Mouse (Mus musculus) forebrain, postnatal 0 days (tissue): ENCODE results near the gene Ryr1. TPM values are rescaled to one million over a fixed set of nuclear protein-coding genes. Genes with fewer than 3 reads are reported as not detected.
A peak's percentile ranks its signal among the peaks of the same experiment; 100 is the strongest.
"Not testable (repeated sequence)": the region's sequence is repeated elsewhere in the genome, so short reads cannot be mapped to it uniquely, and the experiment has no call there.

Source experiments
- ATAC-seq: fragments of 200-750 bp; cut with Nextera tagmentation; 2 replicates; pipeline ENCODE4 v1.8.0; 2017; ENCODE audit warnings: mild to moderate bottlenecking, moderate library complexity
- DNase-seq: peaks from one replicate; pipeline ENCODE4 v3.0.0-alpha.2; 2015
- H3K27ac ChIP-seq: fragments of 300-500 bp; sonication (generic); 2 replicates; pipeline ENCODE4 v1.5.1; 2014; ENCODE audit warnings: low read depth, mild to moderate bottlenecking, antibody characterized with exemption, low read length, moderate library complexity, mixed read lengths
- H3K27me3 ChIP-seq: fragments of 300-500 bp; sonication (generic); 2 replicates; pipeline ENCODE4 v1.6.1; 2014; ENCODE audit warnings: mild to moderate bottlenecking, low read length, mixed read lengths; ENCODE audit not compliant: insufficient read depth
- H3K36me3 ChIP-seq: fragments of 300-500 bp; sonication (generic); 2 replicates; pipeline ENCODE4 v1.6.1; 2014; ENCODE audit warnings: mild to moderate bottlenecking, moderate library complexity; ENCODE audit not compliant: insufficient read depth
- H3K4me1 ChIP-seq: fragments of 300-500 bp; sonication (generic); 2 replicates; pipeline ENCODE4 v1.6.1; 2014; ENCODE audit warnings: antibody characterized with exemption; ENCODE audit not compliant: insufficient read depth
- H3K4me2 ChIP-seq: fragments of 300-500 bp; sonication (generic); 2 replicates; pipeline ENCODE4 v1.6.1; 2014; ENCODE audit warnings: low read depth, mild to moderate bottlenecking, moderate library complexity
- H3K4me3 ChIP-seq: fragments of 300-500 bp; sonication (generic); 2 replicates; pipeline ENCODE4 v1.5.1; 2014; ENCODE audit warnings: low read depth, low read length, mixed read lengths
- H3K9ac ChIP-seq: fragments of 300-500 bp; sonication (generic); 2 replicates; pipeline ENCODE4 v1.6.1; 2014; ENCODE audit warnings: mild to moderate bottlenecking
- H3K9me3 ChIP-seq: fragments of 300-500 bp; sonication (generic); 2 replicates; pipeline ENCODE4 v1.6.1; 2016; ENCODE audit warnings: low read length
- CTCF ChIP-seq: sonication (generic); IDR thresholded peaks from 2 replicates; pipeline ENCODE4 v1.5.1; 2016; ENCODE audit warnings: antibody characterized with exemption, control low read depth, low read depth
- WGBS: fragments of 180-500 bp; shearing (Covaris S2); extraction: QIAGEN DNeasy Blood & Tissue Kit; methylation state at CpG from one replicate; pipeline ENCODE4 v1.1.7; 2014; 5-methylcytosine and 5-hydroxymethylcytosine counted together
- polyA plus RNA-seq: library from polyadenylated mRNA; unstranded; fragments of >200 nt; fragmentation: Nextera tagmentation; extraction: Ambion mirVana; gene quantifications from 2 replicates; pipeline ENCODE4 v1.2.1, GENCODE M21; 2015
- total RNA-seq: library from RNA; depleted of rRNA; stranded (reverse); fragments of >200 nt; gene quantifications from 2 replicates; pipeline ENCODE4 v1.2.3, GENCODE M21; 2014

The Ryr1 gene
- total and polyA plus RNA-seq, 2 experiments from 2014 or later, result 4.6 to 8.8 TPM

GRCm38 (mm10) chr7:29079419-29079950 lies 45.5 kb downstream of the Ryr1 start:
- Histone ChIP-seq H3K9ac (no peak overlapping the region), H3K4me1 (no peaks in the 10 kb centered on the region), H3K27me3 (no peaks in the 10 kb centered on the region), H3K36me3 (no peaks in the 10 kb centered on the region), H3K27ac (no peak overlapping the region), H3K9me3 (no peaks in the 10 kb centered on the region), H3K4me3 (no peak overlapping the region), H3K4me2 (no peak overlapping the region)
- TF ChIP-seq CTCF, result no peak
- ATAC-seq (no peak), DNase-seq (no peak)
- 82% methylated on average over 12 of the region's 12 CpGs for WGBS

- no peaks in the 10 kb centered on the region; the same call in 1 of the 2 replicates for H3K4me1 ChIP-seq
- 71% methylated on average over 9 of the region's 9 CpGs for WGBS
- DNase-seq (peak; percentile 27), ATAC-seq (peak; percentile 58; the same call in 1 of the 2 replicates)
- no peaks in the 10 kb centered on the region for H3K9me3 ChIP-seq
- no peak overlapping the region for H3K27ac ChIP-seq
- H3K9ac ChIP-seq, result no peak overlapping the region
- no peaks in the 10 kb centered on the region for H3K36me3 ChIP-seq
- no peak overlapping the region for H3K4me3 ChIP-seq
- no peaks in the 10 kb centered on the region for H3K27me3 ChIP-seq
- TF ChIP-seq CTCF, result no peak
- H3K4me2 ChIP-seq, result no peak overlapping the region
Measured at GRCm38 (mm10) chr7:29076977-29077376, 48.0 kb downstream of the Ryr1 start.

GRCm38 (mm10) chr7:29075208-29075607 lies 49.8 kb downstream of the Ryr1 start:
- no peak overlapping the region for H3K4me3 ChIP-seq
- TF ChIP-seq CTCF, result no peak
- H3K4me2 ChIP-seq, result no peak overlapping the region
- whole genome bisulfite sequencing, result 74% methylated on average over 6 of the region's 6 CpGs
- DNase-seq, result no peak
- H3K9ac ChIP-seq, result no peak overlapping the region
- H3K27ac ChIP-seq, result no peak overlapping the region
- H3K36me3 ChIP-seq, result no peaks in the 10 kb centered on the region
- no peaks in the 10 kb centered on the region for H3K27me3 ChIP-seq
- no peak for ATAC-seq
- H3K9me3 ChIP-seq, result no peaks in the 10 kb centered on the region
- H3K4me1 ChIP-seq, result peaks cover 9% of the 10 kb centered on the region; the same call in 1 of the 2 replicates

GRCm38 (mm10) chr7:29072689-29073088 lies 52.3 kb downstream of the Ryr1 start:
- H3K9ac ChIP-seq, result no peak overlapping the region
- DNase-seq (peak; percentile 56), ATAC-seq (no peak)
- no peaks in the 10 kb centered on the region for H3K27me3 ChIP-seq
- H3K4me2 ChIP-seq, result peak overlapping the region; percentile 61
- H3K9me3 ChIP-seq, result no peaks in the 10 kb centered on the region
- WGBS, result 28% methylated on average over 11 of the region's 11 CpGs
- peaks cover 9% of the 10 kb centered on the region; the same call in 1 of the 2 replicates for H3K4me1 ChIP-seq
- TF ChIP-seq CTCF, result peak; percentile 69
- no peak overlapping the region for H3K4me3 ChIP-seq
- no peak overlapping the region for H3K27ac ChIP-seq
- no peaks in the 10 kb centered on the region for H3K36me3 ChIP-seq

GRCm38 (mm10) chr7:29071169-29071891 lies 53.6 kb downstream of the Ryr1 start:
- H3K9me3 ChIP-seq, result no peaks in the 10 kb centered on the region
- H3K27ac ChIP-seq, result peak overlapping the region; percentile 84
- TF ChIP-seq CTCF, result 0 out of 2 replicates have a peak, but pooled peaks have one; percentile 3
- H3K4me3 ChIP-seq, result peak overlapping the region; percentile 41
- no peaks in the 10 kb centered on the region for H3K36me3 ChIP-seq
- ATAC-seq (peak; percentile 84), DNase-seq (peak; percentile 91)
- H3K9ac ChIP-seq, result peak overlapping the region; percentile 57
- H3K4me1 ChIP-seq, result peaks cover 9% of the 10 kb centered on the region; the same call in 1 of the 2 replicates
- under 1% methylated on average over 42 of the region's 42 CpGs for WGBS
- peak overlapping the region; percentile 61 for H3K4me2 ChIP-seq
- no peaks in the 10 kb centered on the region for H3K27me3 ChIP-seq

- no peak for TF ChIP-seq CTCF
- Histone ChIP-seq H3K36me3 (no peaks in the 10 kb centered on the region), H3K9me3 (no peaks in the 10 kb centered on the region), H3K9ac (no peak overlapping the region), H3K4me2 (peak overlapping the region; percentile 61), H3K27me3 (no peaks in the 10 kb centered on the region), H3K4me1 (peaks cover 9% of the 10 kb centered on the region; the same call in 1 of the 2 replicates), H3K4me3 (peak overlapping the region; percentile 41), H3K27ac (peak overlapping the region; percentile 84)
- 14% methylated on average over 12 of the region's 12 CpGs for WGBS
- DNase-seq (peak; percentile 76), ATAC-seq (peak; percentile 70)
Measured at GRCm38 (mm10) chr7:29070364-29071168, 54.4 kb downstream of the Ryr1 start.

- ATAC-seq (no peak), DNase-seq (no peak)
- Histone ChIP-seq H3K4me1 (peaks cover 9% of the 10 kb centered on the region; the same call in 1 of the 2 replicates), H3K4me2 (no peak overlapping the region), H3K9ac (no peak overlapping the region), H3K4me3 (no peak overlapping the region), H3K9me3 (no peaks in the 10 kb centered on the region), H3K27me3 (no peaks in the 10 kb centered on the region), H3K27ac (no peak overlapping the region), H3K36me3 (no peaks in the 10 kb centered on the region)
- 21% methylated on average over 15 of the region's 15 CpGs for WGBS
- no peak for TF ChIP-seq CTCF
Measured at GRCm38 (mm10) chr7:29067758-29068157, 57.2 kb downstream of the Ryr1 start.

- H3K4me1 ChIP-seq, DNase-seq, H3K9ac ChIP-seq, H3K4me2 ChIP-seq, H3K9me3 ChIP-seq, H3K27me3 ChIP-seq, H3K4me3 ChIP-seq, ATAC-seq, H3K36me3 ChIP-seq, H3K27ac ChIP-seq: not testable (repeated sequence)
- WGBS, result 70% methylated on average over 7 of the region's 7 CpGs
Measured at GRCm38 (mm10) chr7:29063476-29063875, 61.5 kb downstream of the Ryr1 start.
